Mouse (Mus musculus): ENCODE data around the gene Mia. TPM values are rescaled to one million over a fixed set of nuclear protein-coding genes. Genes with fewer than 3 reads are reported as not detected.

Mia gene
- total RNA-seq, 2 experiments from 2014 or later = not detected

Small RNA genes within 50 kb of the gene (microRNA-seq; reads per million reads assigned to microRNA genes)
- gene Mir1191 (not detected), gene Mir3101 (not detected)

Other genes starting within 250 kb of the Mia start
- gene Cyp2a22, start 241.8 kb downstream of the Mia start, total RNA-seq (2021) = not detected
- gene Cyp2a12, start 152.1 kb downstream of the Mia start, total RNA-seq (2021) = not detected
- under 1 TPM; 0.34 to 0.45 TPM for gene Cyp2f2, start 61.2 kb downstream of the Mia start, total RNA-seq (2021)
- gene Cyp2t4, start 27.4 kb downstream of the Mia start, total RNA-seq (2021) = not detected
- 10 to 100 TPM; 60.6 to 61.7 TPM for gene Egln2, start 14.4 kb downstream of the Mia start, total RNA-seq (2021)
- gene Rab4b, start 2.3 kb downstream of the Mia start, total RNA-seq (2021) = 10 to 100 TPM; 12.0 to 13.7 TPM
- not detected for gene Gm21983, start 71 bp downstream of the Mia start, total RNA-seq (2021)
- gene BC024978, start 14.6 kb upstream of the Mia start, total RNA-seq (2021) = 10 to 100 TPM; 13.9 to 15.8 TPM
- 10 to 100 TPM; 40.0 to 42.5 TPM for gene Snrpa, start 15.1 kb upstream of the Mia start, total RNA-seq (2021)
- 1 to 10 TPM; 4.4 to 4.7 TPM for gene Itpkc, start 47.5 kb upstream of the Mia start, total RNA-seq (2021)
- gene Coq8b, start 51.9 kb upstream of the Mia start, total RNA-seq (2021) = 1 to 10 TPM; 7.3 to 8.1 TPM
- 1 to 10 TPM; 4.5 to 5.3 TPM for gene Numbl, start 77.3 kb upstream of the Mia start, total RNA-seq (2021)
- 100 to 1,000 TPM; 210 to 247 TPM for gene Ltbp4, start 156.5 kb upstream of the Mia start, total RNA-seq (2021)
- gene Shkbp1, start 174.9 kb upstream of the Mia start, total RNA-seq (2021) = 1 to 10 TPM; 6.4 to 8.2 TPM
- gene Gm20479, start 176.3 kb upstream of the Mia start, total RNA-seq (2021) = not detected